Mouse (Mus musculus): ENCODE data around the gene Cdc42bpg. TPM values are rescaled to one million over a fixed set of nuclear protein-coding genes. Genes with fewer than 3 reads are reported as not detected.

The Cdc42bpg gene
- polyA plus RNA-seq, 1 experiment from 2014 or later: 1.1 TPM

- H3K36me3 ChIP-seq (ENCODE audit: control insufficient read depth, insufficient read depth, low read length): peaks cover 28% of the 10 kb centered on the region
- 8% methylated on average over 35 of the region's 72 CpGs for WGBS
- no peaks in the 10 kb centered on the region for H3K27me3 ChIP-seq (ENCODE audit: control insufficient read depth, insufficient read depth, low read depth, low read length)
- H3K9me3 ChIP-seq (ENCODE audit: control insufficient read depth, low read length): no peaks in the 10 kb centered on the region
- ATAC-seq (ENCODE audit: low read depth): peak; percentile 90
- H3K9ac ChIP-seq (ENCODE audit: low read length): peak within 1 kb of the TSS; percentile 77
- H3K4me3 ChIP-seq (ENCODE audit: low read length): peak within 1 kb of the TSS; percentile 68
- H3K4me1 ChIP-seq (replicated peaks; ENCODE audit: control insufficient read depth, insufficient read depth, low read length): peaks cover 20% of the 10 kb centered on the region
- H3K4me2 ChIP-seq (ENCODE audit: low read depth, low read length): peak within 1 kb of the TSS; percentile 96
- peak within 1 kb of the TSS; percentile 74 for H3K27ac ChIP-seq (ENCODE audit: low read length)
These were observed 34.5 kb downstream of the Cdc42bpg start, which contains the start of gene Map4k2 for GRCm38 (mm10) chr19:6340524-6341452. Gene Map4k2, plus strand, starts transcription at chr19:6341135.

GRCm38 (mm10) chr19:6341453-6342077 is 35.3 kb downstream of the Cdc42bpg start:
- Histone ChIP-seq H3K4me1 (replicated peaks; ENCODE audit: control insufficient read depth, insufficient read depth, low read length) (peaks cover 12% of the 10 kb centered on the region), H3K4me2 (ENCODE audit: low read depth, low read length) (peak overlapping the region; percentile 96), H3K27ac (ENCODE audit: low read length) (peak overlapping the region; percentile 61), H3K9ac (ENCODE audit: low read length) (peak overlapping the region; percentile 77), H3K36me3 (ENCODE audit: control insufficient read depth, insufficient read depth, low read length) (peaks cover 35% of the 10 kb centered on the region), H3K4me3 (ENCODE audit: low read length) (peak overlapping the region; percentile 68), H3K27me3 (ENCODE audit: control insufficient read depth, insufficient read depth, low read depth, low read length) (no peaks in the 10 kb centered on the region), H3K9me3 (ENCODE audit: control insufficient read depth, low read length) (no peaks in the 10 kb centered on the region)
- 9% methylated on average over 23 of the region's 23 CpGs for WGBS
- no peak for ATAC-seq (ENCODE audit: low read depth)

GRCm38 (mm10) chr19:6342276-6342933 is 36.1 kb downstream of the Cdc42bpg start:
- peaks cover 37% of the 10 kb centered on the region for H3K36me3 ChIP-seq (ENCODE audit: control insufficient read depth, insufficient read depth, low read length)

GRCm38 (mm10) chr19:6343066-6343925 is 37.0 kb downstream of the Cdc42bpg start:
- Histone ChIP-seq H3K4me3 (ENCODE audit: low read length) (no peak overlapping the region), H3K9ac (ENCODE audit: low read length) (no peak overlapping the region)
- 80% methylated on average over 19 of the region's 19 CpGs for WGBS

More at GRCm38 (mm10) chr19:6342276-6342933, 36.1 kb downstream of the Cdc42bpg start:
- no peaks in the 10 kb centered on the region for H3K9me3 ChIP-seq (ENCODE audit: control insufficient read depth, low read length)
- H3K4me1 ChIP-seq (replicated peaks; ENCODE audit: control insufficient read depth, insufficient read depth, low read length): peaks cover 6% of the 10 kb centered on the region
- H3K4me2 ChIP-seq (ENCODE audit: low read depth, low read length): peak overlapping the region; percentile 96
- peak overlapping the region; percentile 68 for H3K4me3 ChIP-seq (ENCODE audit: low read length)
- H3K9ac ChIP-seq (ENCODE audit: low read length): peak overlapping the region; percentile 77
- WGBS: 56% methylated on average over 5 of the region's 5 CpGs
- H3K27me3 ChIP-seq (ENCODE audit: control insufficient read depth, insufficient read depth, low read depth, low read length): no peaks in the 10 kb centered on the region
- peak overlapping the region; percentile 48 for H3K27ac ChIP-seq (ENCODE audit: low read length)
- ATAC-seq (ENCODE audit: low read depth): no peak

GRCm38 (mm10) chr19:6343996-6344395 is 37.7 kb downstream of the Cdc42bpg start:
- Histone ChIP-seq H3K4me2 (ENCODE audit: low read depth, low read length) (no peak overlapping the region), H3K27me3 (ENCODE audit: control insufficient read depth, insufficient read depth, low read depth, low read length) (no peaks in the 10 kb centered on the region), H3K4me1 (replicated peaks; ENCODE audit: control insufficient read depth, insufficient read depth, low read length) (peaks cover 6% of the 10 kb centered on the region), H3K9ac (ENCODE audit: low read length) (no peak overlapping the region), H3K27ac (ENCODE audit: low read length) (no peak overlapping the region), H3K9me3 (ENCODE audit: control insufficient read depth, low read length) (no peaks in the 10 kb centered on the region), H3K4me3 (ENCODE audit: low read length) (no peak overlapping the region), H3K36me3 (ENCODE audit: control insufficient read depth, insufficient read depth, low read length) (peaks cover 23% of the 10 kb centered on the region)
- ATAC-seq (ENCODE audit: low read depth): no peak
- 83% methylated on average over 5 of the region's 5 CpGs for WGBS

More at GRCm38 (mm10) chr19:6343066-6343925, 37.0 kb downstream of the Cdc42bpg start:
- no peak overlapping the region for H3K27ac ChIP-seq (ENCODE audit: low read length)
- H3K36me3 ChIP-seq (ENCODE audit: control insufficient read depth, insufficient read depth, low read length): peaks cover 29% of the 10 kb centered on the region
- peaks cover 6% of the 10 kb centered on the region for H3K4me1 ChIP-seq (replicated peaks; ENCODE audit: control insufficient read depth, insufficient read depth, low read length)
- H3K9me3 ChIP-seq (ENCODE audit: control insufficient read depth, low read length): no peaks in the 10 kb centered on the region
- H3K4me2 ChIP-seq (ENCODE audit: low read depth, low read length): no peak overlapping the region
- H3K27me3 ChIP-seq (ENCODE audit: control insufficient read depth, insufficient read depth, low read depth, low read length): no peaks in the 10 kb centered on the region
- no peak for ATAC-seq (ENCODE audit: low read depth)

GRCm38 (mm10) chr19:6346023-6346422 is 39.8 kb downstream of the Cdc42bpg start:
- 81% methylated on average over 5 of the region's 5 CpGs for WGBS
- no peak overlapping the region for H3K4me3 ChIP-seq (ENCODE audit: low read length)
- ATAC-seq (ENCODE audit: low read depth): no peak
- peaks cover 18% of the 10 kb centered on the region for H3K36me3 ChIP-seq (ENCODE audit: control insufficient read depth, insufficient read depth, low read length)
- no peaks in the 10 kb centered on the region; the same call in 1 of the 2 replicates for H3K4me1 ChIP-seq (replicated peaks; ENCODE audit: control insufficient read depth, insufficient read depth, low read length)
- H3K9ac ChIP-seq (ENCODE audit: low read length): no peak overlapping the region
- H3K27me3 ChIP-seq (ENCODE audit: control insufficient read depth, insufficient read depth, low read depth, low read length): no peaks in the 10 kb centered on the region
- H3K4me2 ChIP-seq (ENCODE audit: low read depth, low read length): no peak overlapping the region
- H3K9me3 ChIP-seq (ENCODE audit: control insufficient read depth, low read length): no peaks in the 10 kb centered on the region
- H3K27ac ChIP-seq (ENCODE audit: low read length): no peak overlapping the region

GRCm38 (mm10) chr19:6346661-6347060 is 40.4 kb downstream of the Cdc42bpg start:
- ATAC-seq (ENCODE audit: low read depth): no peak
- H3K9me3 ChIP-seq (ENCODE audit: control insufficient read depth, low read length): no peaks in the 10 kb centered on the region
- H3K36me3 ChIP-seq (ENCODE audit: control insufficient read depth, insufficient read depth, low read length): peaks cover 18% of the 10 kb centered on the region
- no peak overlapping the region for H3K4me2 ChIP-seq (ENCODE audit: low read depth, low read length)
- H3K27ac ChIP-seq (ENCODE audit: low read length): no peak overlapping the region
- WGBS: 79% methylated on average over 10 of the region's 10 CpGs
- H3K27me3 ChIP-seq (ENCODE audit: control insufficient read depth, insufficient read depth, low read depth, low read length): no peaks in the 10 kb centered on the region
- H3K4me1 ChIP-seq (replicated peaks; ENCODE audit: control insufficient read depth, insufficient read depth, low read length): no peaks in the 10 kb centered on the region; the same call in 1 of the 2 replicates
- H3K9ac ChIP-seq (ENCODE audit: low read length): no peak overlapping the region
- no peak overlapping the region for H3K4me3 ChIP-seq (ENCODE audit: low read length)

GRCm38 (mm10) chr19:6347615-6348014 is 41.4 kb downstream of the Cdc42bpg start:
- Histone ChIP-seq H3K27ac (ENCODE audit: low read length) (no peak overlapping the region), H3K36me3 (ENCODE audit: control insufficient read depth, insufficient read depth, low read length) (peaks cover 18% of the 10 kb centered on the region), H3K4me2 (ENCODE audit: low read depth, low read length) (no peak overlapping the region), H3K4me1 (replicated peaks; ENCODE audit: control insufficient read depth, insufficient read depth, low read length) (no peaks in the 10 kb centered on the region; the same call in 1 of the 2 replicates), H3K27me3 (ENCODE audit: control insufficient read depth, insufficient read depth, low read depth, low read length) (no peaks in the 10 kb centered on the region), H3K9ac (ENCODE audit: low read length) (no peak overlapping the region), H3K9me3 (ENCODE audit: control insufficient read depth, low read length) (no peaks in the 10 kb centered on the region), H3K4me3 (ENCODE audit: low read length) (no peak overlapping the region)
- no peak for ATAC-seq (ENCODE audit: low read depth)
- 89% methylated on average over 4 of the region's 4 CpGs for WGBS

Measured in lung, embryonic 16.5 days (tissue).